Mouse (Mus musculus): ENCODE measurements around the gene Metrn. TPM values are rescaled to one million over a fixed set of nuclear protein-coding genes. Genes with fewer than 3 reads are reported as not detected.

Metrn gene
- total RNA-seq, 2 experiments from 2014 or later, result 81.1 to 83.3 TPM

- DNase-seq (ENCODE audit: low spot score in 2 of 2), result no peak
These were observed 34.7 kb upstream of the Metrn start for GRCm38 (mm10) chr17:25831451-25832281.

GRCm38 (mm10) chr17:25830806-25831431 is 34.0 kb upstream of the Metrn start:
- no peak for DNase-seq (ENCODE audit: low spot score in 2 of 2)

GRCm38 (mm10) chr17:25830200-25830753 is 33.3 kb upstream of the Metrn start:
- no peak for DNase-seq (ENCODE audit: low spot score in 2 of 2)

- DNase-seq (ENCODE audit: low spot score in 2 of 2), result no peak
These were observed 32.7 kb upstream of the Metrn start for GRCm38 (mm10) chr17:25829558-25830017.

- DNase-seq (ENCODE audit: low spot score in 2 of 2), result peak; percentile 73 to 92
These were observed 32.0 kb upstream of the Metrn start, which contains the start of gene Jmjd8 for GRCm38 (mm10) chr17:25828712-25829557. Jmjd8 (plus strand) TSS chr17:25828867.

- no peak for DNase-seq (ENCODE audit: low spot score in 2 of 2)
These were observed 31.3 kb upstream of the Metrn start for GRCm38 (mm10) chr17:25828223-25828594.

GRCm38 (mm10) chr17:25827546-25828222 is 30.7 kb upstream of the Metrn start:
- DNase-seq (ENCODE audit: low spot score in 2 of 2), result no peak

- no peak for DNase-seq (ENCODE audit: low spot score in 2 of 2)
These were observed 30.1 kb upstream of the Metrn start for GRCm38 (mm10) chr17:25827011-25827410.

- no peak for DNase-seq (ENCODE audit: low spot score in 2 of 2)
These were observed 29.1 kb upstream of the Metrn start for GRCm38 (mm10) chr17:25825984-25826570.

GRCm38 (mm10) chr17:25825311-25825710 is 28.4 kb upstream of the Metrn start:
- no peak for DNase-seq (ENCODE audit: low spot score in 2 of 2)

- DNase-seq (ENCODE audit: low spot score in 2 of 2), result no peak
These were observed 27.6 kb upstream of the Metrn start for GRCm38 (mm10) chr17:25824362-25825142.

- DNase-seq (ENCODE audit: low spot score in 2 of 2), result peak; percentile 75 to 91
These were observed 26.5 kb upstream of the Metrn start, which contains the start of gene Wdr24 for GRCm38 (mm10) chr17:25823452-25823851. Wdr24 (plus strand) TSS chr17:25823627.

- DNase-seq (ENCODE audit: low spot score in 2 of 2), result no peak
These were observed 22.2 kb upstream of the Metrn start for GRCm38 (mm10) chr17:25818851-25819780.

- no peak for DNase-seq (ENCODE audit: low spot score in 2 of 2)
These were observed 20.7 kb upstream of the Metrn start for GRCm38 (mm10) chr17:25817662-25818061.

GRCm38 (mm10) chr17:25813471-25813870 is 16.5 kb upstream of the Metrn start:
- DNase-seq (ENCODE audit: low spot score in 2 of 2), result peak; percentile 86 to 88

GRCm38 (mm10) chr17:25810890-25811289 is 14.0 kb upstream of the Metrn start:
- no peak for DNase-seq (ENCODE audit: low spot score in 2 of 2)

- DNase-seq (ENCODE audit: low spot score in 2 of 2), result no peak
These were observed 12.8 kb upstream of the Metrn start for GRCm38 (mm10) chr17:25809606-25810340.

All from layer of hippocampus, adult 18-20 months (tissue).